Mouse (Mus musculus): ENCODE data around the gene 4933415F23Rik. TPM values are rescaled to one million over a fixed set of nuclear protein-coding genes. Genes with fewer than 3 reads are reported as not detected.

4933415F23Rik gene
- not detected for polyA plus RNA-seq (2014; fragmentation: Illumina TruSeq; extraction: RNeasy Lipid Tissue Mini Kit (QIAGEN cat#74804))

DNA sequence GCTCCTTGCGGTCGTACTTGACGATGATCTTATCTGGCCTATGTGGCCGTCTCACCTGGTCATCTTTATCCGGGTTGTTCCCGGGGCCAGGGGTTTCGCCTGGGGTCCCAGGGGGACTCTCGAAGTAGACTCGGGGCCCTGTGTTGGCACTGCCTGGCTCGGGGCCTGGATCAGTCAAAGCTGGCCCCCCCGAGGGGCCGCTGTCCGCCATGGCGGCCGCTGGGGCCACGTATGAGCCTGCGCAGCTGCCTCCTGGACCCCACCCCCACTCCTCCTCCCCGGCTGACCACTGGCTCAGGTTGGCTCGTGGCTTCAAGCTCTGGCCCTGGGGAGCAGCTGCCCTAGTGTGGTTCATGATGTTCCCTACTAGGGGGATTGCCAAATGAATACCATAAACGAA, at the start of gene 4933415F23Rik:
TSS of gene 4933415F23Rik (minus strand) at position 233 of the 400 bp plus-strand sequence.

Data from ovary, adult 10 weeks (tissue).